Mouse (Mus musculus): ENCODE measurements at regions not wholly inside any gene's neighbourhood (a gene's known extent, or its start where the extent isn't known, plus 50 kb on each side); places are given as distances from the start of the nearest gene placed in this dataset.

DNA sequence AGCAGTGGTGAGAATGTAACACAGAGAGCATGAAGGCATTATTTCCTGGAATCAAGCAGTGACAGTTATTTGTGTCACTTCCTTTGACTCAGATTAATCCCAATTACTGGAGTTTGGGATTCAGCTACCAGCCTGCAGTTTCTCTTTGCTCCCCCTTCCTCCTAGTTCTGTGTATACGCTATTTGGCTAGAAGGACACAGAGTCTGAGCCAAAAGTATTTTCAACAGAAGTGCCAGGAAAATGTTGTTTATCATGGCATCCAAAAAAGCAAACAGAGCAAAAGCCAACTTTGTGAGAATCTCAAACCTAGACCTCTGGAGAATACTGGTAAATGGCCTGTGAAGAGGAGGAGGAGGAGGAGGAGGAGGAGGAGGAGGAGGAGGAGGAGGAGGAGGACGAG lies 600.4 kb downstream of the Crisp4 start:
- TF ChIP-seq CTCF (conservative IDR thresholded peaks at IDR 0.05; ENCODE audit: low read length) (no peak), POU5F1 (IDR thresholded peaks at IDR 0.05; ENCODE audit: borderline replicate concordance, low read length) (no peak)
